Mouse (Mus musculus): ENCODE measurements around the gene Usp17la.

DNA sequence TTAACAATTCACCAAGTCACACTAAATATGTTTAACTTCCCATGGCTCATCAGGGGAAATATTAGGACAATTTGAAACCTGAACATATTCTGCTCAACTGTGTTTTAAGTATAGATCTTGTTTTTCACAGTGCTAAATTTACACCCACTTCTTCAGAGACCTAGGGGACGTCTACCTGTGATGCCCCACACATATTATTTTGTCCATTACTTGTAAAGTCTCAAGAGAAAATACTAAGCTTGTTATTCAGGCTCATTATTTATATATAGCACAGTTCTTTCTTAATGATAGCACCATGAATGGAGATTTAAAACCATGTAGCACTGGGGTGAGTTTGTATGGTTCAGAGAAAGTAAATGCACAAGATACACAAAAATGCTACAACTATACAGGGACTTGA, 20.9 kb downstream of the Usp17la start, which contains the start of gene Olfr665:
- TF ChIP-seq CTCF (IDR thresholded peaks at IDR 0.05; ENCODE audit: control insufficient read depth, insufficient read depth, insufficient read length) (no peak), MYOG (IDR thresholded peaks at IDR 0.05; ENCODE audit: control insufficient read depth, extremely low read depth, insufficient read length) (no peak), USF1 (IDR thresholded peaks at IDR 0.05; ENCODE audit: low read depth) (no peak), MAX (IDR thresholded peaks at IDR 0.05) (no peak), CEBPB (IDR thresholded peaks at IDR 0.05; ENCODE audit: low read depth) (no peak), FOSL1 (IDR thresholded peaks at IDR 0.05; ENCODE audit: insufficient read depth, low read length, poor library complexity, severe bottlenecking) (no peak), MYOD1 (IDR thresholded peaks at IDR 0.05; ENCODE audit: control insufficient read depth, insufficient read length, low read depth) (no peak)
